Mouse (Mus musculus) MN1 (cell line): ENCODE results near the gene Vmn2r9.
"Not testable (repeated sequence)": the region's sequence is repeated elsewhere in the genome, so short reads cannot be mapped to it uniquely, and the experiment has no call there.

Experiments used
- DNase-seq: peaks from one replicate; pipeline ENCODE4 v3.0.0-alpha.2; 2016; ENCODE audit warnings: low spot score

Vmn2r9 gene

DNA sequence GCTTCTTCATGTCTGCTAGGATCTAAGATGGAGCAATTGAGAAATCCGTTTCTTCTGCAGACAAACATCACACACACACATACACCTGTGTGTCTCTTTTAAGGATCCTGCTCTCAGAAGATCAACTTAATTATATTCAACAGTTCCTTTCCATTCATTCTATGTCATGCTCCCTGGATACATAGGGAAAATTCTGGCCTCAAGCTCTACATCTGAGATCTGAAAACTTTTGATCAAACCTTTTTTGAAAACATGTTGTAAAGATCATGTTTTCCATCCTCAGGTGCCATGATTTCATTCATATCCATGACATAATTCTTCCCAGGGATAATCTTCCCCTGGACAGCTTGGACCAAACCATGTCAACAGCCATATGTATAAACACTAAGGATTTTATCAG, at the start of gene Vmn2r9:
TSS of gene Vmn2r9 (minus strand) at position 101 of the 400 bp plus-strand sequence.
- not testable (repeated sequence) for DNase-seq

DNA sequence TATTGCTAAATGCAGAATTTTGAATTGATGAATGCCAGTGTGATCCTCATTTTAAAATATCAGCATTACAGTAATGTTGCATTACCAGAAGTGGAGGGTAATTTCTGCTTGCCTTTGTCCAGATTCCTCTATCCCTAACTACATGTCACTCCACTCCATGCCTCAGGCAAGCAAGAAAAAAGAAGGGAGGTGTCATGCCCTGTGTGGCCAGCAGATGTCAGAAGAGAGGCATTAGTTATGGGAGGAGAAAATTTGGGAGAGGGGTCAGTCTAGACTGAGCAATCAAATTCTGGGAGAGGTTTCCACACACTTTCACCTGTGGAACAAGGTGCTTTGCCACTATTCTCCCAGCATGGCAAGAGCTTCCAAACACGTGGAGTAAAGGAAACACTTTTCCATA, 14.3 kb upstream of the Vmn2r9 start:
- DNase-seq = not testable (repeated sequence)

DNA sequence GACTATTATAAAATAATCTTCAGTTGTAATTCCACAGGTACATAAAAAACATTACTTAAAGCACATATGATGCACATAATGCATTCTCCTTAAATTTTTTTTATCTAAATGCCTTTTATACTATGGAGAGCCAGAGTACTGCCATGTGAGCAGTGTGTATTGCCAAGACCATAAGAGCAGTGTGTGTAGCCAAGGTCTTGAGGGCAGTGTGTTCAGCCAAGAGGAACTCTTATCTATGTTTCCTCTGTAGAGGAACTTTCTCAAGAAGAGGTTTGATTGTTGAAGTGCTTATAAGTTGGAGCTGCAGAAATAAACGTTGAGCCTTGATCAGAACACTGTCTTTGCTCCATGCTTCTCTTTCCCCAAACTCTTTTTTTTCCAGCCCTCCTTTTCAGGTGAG, 2.9 kb downstream of the Vmn2r9 start:
- DNase-seq = no peak

- DNase-seq = no peak
Observed at GRCm38 (mm10) chr5:108836156-108836555, 16.2 kb downstream of the Vmn2r9 start.

GRCm38 (mm10) chr5:108823276-108823675, 29.1 kb downstream of the Vmn2r9 start:
- DNase-seq = no peak

GRCm38 (mm10) chr5:108808750-108809149, 43.7 kb downstream of the Vmn2r9 start, which contains the start of gene Vmn2r8:
TSS of gene Vmn2r8 (minus strand) at chr5:108808850.
- DNase-seq = not testable (repeated sequence)

GRCm38 (mm10) chr5:108803646-108804045, 48.8 kb downstream of the Vmn2r9 start:
- DNase-seq = no peak

GRCm38 (mm10) chr5:108795263-108795662, 57.1 kb downstream of the Vmn2r9 start, which contains the start of gene Tmed11:
TSS of gene Tmed11 (minus strand) at chr5:108795363.
- not testable (repeated sequence) for DNase-seq

GRCm38 (mm10) chr5:108790385-108790784, 62.0 kb downstream of the Vmn2r9 start:
- not testable (repeated sequence) for DNase-seq
